Mouse (Mus musculus) naive thymus-derived CD4-positive, alpha-beta T cell, adult 2 months (primary cell): ENCODE results near the gene Ggt7.
"Not testable (repeated sequence)": the region's sequence is repeated elsewhere in the genome, so short reads cannot be mapped to it uniquely, and the experiment has no call there.

ENCODE experiments used
- DNase-seq: peaks from one replicate; pipeline ENCODE4 v3.0.0-alpha.2; 2011; ENCODE audit warnings: low read depth

Gene Ggt7

GRCm38 (mm10) chr2:155507721-155508470 lies 10.1 kb downstream of the Ggt7 start:
- no peak for DNase-seq

- no peak for DNase-seq
These were observed 12.2 kb downstream of the Ggt7 start for GRCm38 (mm10) chr2:155505811-155506210.

GRCm38 (mm10) chr2:155504440-155505355 lies 13.3 kb downstream of the Ggt7 start:
- no peak for DNase-seq

DNA sequence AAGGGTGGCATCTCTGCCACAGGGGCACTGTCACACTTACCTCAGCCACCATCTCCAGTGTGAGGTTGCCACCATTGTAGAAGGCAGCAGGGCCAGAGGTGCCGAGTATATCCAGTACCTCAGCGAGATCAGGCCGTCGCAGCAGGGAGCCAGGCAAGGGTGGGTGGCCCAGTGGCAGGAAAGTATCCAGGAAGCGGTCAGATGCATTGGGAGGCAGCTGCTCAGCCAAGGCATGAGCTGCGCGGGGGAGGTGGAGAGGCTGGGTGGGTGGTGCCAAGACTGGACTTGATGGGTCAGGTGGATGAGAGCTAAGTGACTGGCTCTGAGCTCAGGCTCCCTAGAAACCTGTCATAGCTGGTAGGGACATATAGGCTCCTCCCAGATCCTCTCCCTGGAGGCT lies 15.4 kb downstream of the Ggt7 start:
- DNase-seq: no peak

- no peak for DNase-seq
These were observed 27.0 kb downstream of the Ggt7 start for GRCm38 (mm10) chr2:155490998-155491397.

- peak; percentile 81 for DNase-seq
These were observed 36.0 kb downstream of the Ggt7 start for GRCm38 (mm10) chr2:155482021-155482420.

DNA sequence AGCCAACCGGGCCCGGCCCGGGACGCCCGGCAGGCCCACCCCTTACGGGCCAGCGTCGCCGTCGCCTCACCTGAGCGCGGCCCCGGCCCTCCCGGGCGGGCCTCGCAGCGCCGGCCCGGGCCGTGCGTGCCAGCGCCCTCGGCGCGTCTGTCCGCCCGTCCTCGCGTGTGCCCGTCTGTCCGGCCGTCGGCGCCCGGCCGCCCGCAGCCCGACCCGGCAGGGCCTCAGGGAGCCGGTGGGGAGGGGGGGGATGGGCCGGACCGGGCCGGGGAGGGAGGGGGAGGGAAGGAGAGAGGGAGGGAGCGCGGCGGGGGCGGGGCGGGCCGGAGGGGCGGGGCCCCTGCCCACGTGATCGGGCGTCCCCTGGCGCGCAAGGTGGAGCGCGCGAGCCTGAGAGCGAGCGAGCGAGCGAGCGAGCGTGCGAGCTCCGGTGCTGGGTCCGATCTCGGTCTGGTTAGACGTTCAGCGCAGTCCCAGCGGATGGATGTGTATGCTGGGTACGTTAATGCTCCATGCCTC lies 44.4 kb downstream of the Ggt7 start, which contains the start of gene Ncoa6:
TSS of gene Ncoa6 (minus strand) at position 325 of the 519 bp plus-strand sequence.
- peak; percentile 82 for DNase-seq

- DNase-seq: peak; percentile 53
These were observed 45.1 kb downstream of the Ggt7 start for GRCm38 (mm10) chr2:155472671-155473569.

DNA sequence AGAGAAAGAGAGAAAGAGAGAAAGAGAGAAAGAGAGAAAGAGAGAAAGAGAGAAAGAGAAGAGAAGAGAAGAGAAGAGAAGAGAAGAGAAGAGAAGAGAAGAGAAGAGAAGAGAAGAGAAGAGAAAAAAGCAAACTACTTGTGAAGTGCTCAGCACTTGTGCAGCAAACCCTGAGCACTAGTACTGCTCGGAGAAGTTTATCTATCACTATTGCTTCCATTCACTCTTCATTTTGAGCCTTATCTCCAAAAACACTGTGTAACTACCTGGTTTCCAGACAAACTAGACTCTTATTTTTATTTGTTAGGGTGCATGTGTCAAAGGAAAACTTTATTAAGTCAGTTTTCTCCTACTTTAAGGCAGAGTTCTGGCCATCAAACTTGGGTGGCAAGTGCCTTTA lies 51.2 kb downstream of the Ggt7 start:
- DNase-seq: no peak

GRCm38 (mm10) chr2:155453591-155453990 lies 64.4 kb downstream of the Ggt7 start:
- no peak for DNase-seq

DNA sequence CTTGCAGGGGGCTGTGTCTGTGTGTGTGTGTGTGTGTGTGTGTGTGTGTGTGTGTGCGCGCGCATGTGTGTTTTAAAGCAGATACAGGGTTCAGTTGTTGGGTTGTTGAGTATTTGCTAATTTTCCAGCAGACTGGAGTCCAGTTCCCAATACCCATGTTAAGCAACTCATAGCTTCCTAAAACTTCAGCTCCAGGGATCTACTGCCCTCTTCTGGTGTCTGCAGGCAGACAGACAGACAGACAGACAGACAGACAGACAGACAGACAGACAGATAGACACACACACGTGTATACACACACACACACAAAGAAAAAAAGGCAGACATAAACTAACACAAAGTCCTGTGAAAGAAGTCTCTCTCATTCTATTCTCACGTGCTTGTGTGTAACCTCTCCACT lies 66.8 kb downstream of the Ggt7 start:
- DNase-seq: no peak

- DNase-seq: not testable (repeated sequence)
These were observed 70.1 kb downstream of the Ggt7 start for GRCm38 (mm10) chr2:155447906-155448305.

- no peak for DNase-seq
These were observed 74.6 kb downstream of the Ggt7 start for GRCm38 (mm10) chr2:155443446-155443845.

DNA sequence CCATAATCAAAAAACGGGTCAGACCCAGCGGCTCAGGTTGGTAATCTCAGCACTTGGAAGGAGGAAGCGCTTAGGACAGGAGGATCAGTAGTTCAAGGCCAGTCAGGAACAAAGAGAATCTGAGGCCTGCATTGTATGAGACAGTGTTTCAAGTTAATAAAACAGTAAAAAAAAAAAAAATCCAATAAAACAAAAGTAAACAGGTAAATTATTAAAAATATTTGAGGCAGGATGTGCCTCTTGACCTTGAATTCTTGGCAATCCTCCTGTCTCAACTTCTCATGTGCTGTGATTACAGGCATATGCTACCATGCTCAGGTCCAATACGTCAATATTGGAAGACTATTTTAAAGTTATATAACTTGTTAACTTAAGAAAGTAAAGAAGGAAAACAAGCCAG lies 75.1 kb downstream of the Ggt7 start:
- DNase-seq: no peak
